Mouse (Mus musculus) lung, embryonic 16.5 days (tissue): ENCODE data around the gene Mrps34. TPM values are rescaled to one million over a fixed set of nuclear protein-coding genes. Genes with fewer than 3 reads are reported as not detected.
"Not testable (repeated sequence)": the region's sequence is repeated elsewhere in the genome, so short reads cannot be mapped to it uniquely, and the experiment has no call there.

Experiments used
- ATAC-seq: fragments of 200-750 bp; cut with Nextera tagmentation; 2 replicates; pipeline ENCODE4 v1.8.0; 2017; ENCODE audit warnings: low read depth, mild to moderate bottlenecking, moderate library complexity
- H3K27ac ChIP-seq: fragments of 300-500 bp; sonication (generic); 2 replicates; pipeline ENCODE4 v1.5.1; 2014; ENCODE audit warnings: mild to moderate bottlenecking, control low read depth, low read length
- H3K27me3 ChIP-seq: fragments of 300-500 bp; sonication (generic); 2 replicates; pipeline ENCODE4 v1.6.1; 2014; ENCODE audit warnings: low read depth, low read length, mixed read lengths; ENCODE audit not compliant: control insufficient read depth, insufficient read depth
- H3K36me3 ChIP-seq: fragments of 300-500 bp; sonication (generic); 2 replicates; pipeline ENCODE4 v1.6.1; 2014; ENCODE audit warnings: low read length; ENCODE audit not compliant: control insufficient read depth, insufficient read depth
- H3K4me1 ChIP-seq: fragments of 300-500 bp; sonication (generic); replicated peaks from 2 replicates; pipeline ENCODE4 v1.6.1; 2014; ENCODE audit warnings: low read length, mixed read lengths; ENCODE audit not compliant: control insufficient read depth, insufficient read depth
- H3K4me2 ChIP-seq: fragments of 300-500 bp; sonication (generic); 2 replicates; pipeline ENCODE4 v1.6.1; 2014; ENCODE audit warnings: low read depth, low read length, control low read depth
- H3K4me3 ChIP-seq: fragments of 300-500 bp; sonication (generic); 2 replicates; pipeline ENCODE4 v1.5.1; 2014; ENCODE audit warnings: mild to moderate bottlenecking, low read length, control low read depth
- H3K9ac ChIP-seq: fragments of 300-500 bp; sonication (generic); 2 replicates; pipeline ENCODE4 v1.6.1; 2014; ENCODE audit warnings: low read length, control low read depth
- H3K9me3 ChIP-seq: fragments of 300-500 bp; sonication (generic); 2 replicates; pipeline ENCODE4 v1.6.1; 2016; ENCODE audit warnings: low read length; ENCODE audit not compliant: control insufficient read depth
- WGBS: fragments of 180-500 bp; shearing (Covaris S2); extraction: QIAGEN DNeasy Blood & Tissue Kit; methylation state at CpG from one replicate; pipeline ENCODE4 v1.1.7; 2014; 5-methylcytosine and 5-hydroxymethylcytosine counted together
- polyA plus RNA-seq: library from polyadenylated mRNA; unstranded; fragments of >200 nt; fragmentation: Nextera tagmentation; extraction: Ambion mirVana; gene quantifications from 2 replicates; pipeline ENCODE4 v1.2.1, GENCODE M21; 2015

Mrps34 gene
- polyA plus RNA-seq, 1 experiment from 2014 or later = 89.0 TPM

DNA sequence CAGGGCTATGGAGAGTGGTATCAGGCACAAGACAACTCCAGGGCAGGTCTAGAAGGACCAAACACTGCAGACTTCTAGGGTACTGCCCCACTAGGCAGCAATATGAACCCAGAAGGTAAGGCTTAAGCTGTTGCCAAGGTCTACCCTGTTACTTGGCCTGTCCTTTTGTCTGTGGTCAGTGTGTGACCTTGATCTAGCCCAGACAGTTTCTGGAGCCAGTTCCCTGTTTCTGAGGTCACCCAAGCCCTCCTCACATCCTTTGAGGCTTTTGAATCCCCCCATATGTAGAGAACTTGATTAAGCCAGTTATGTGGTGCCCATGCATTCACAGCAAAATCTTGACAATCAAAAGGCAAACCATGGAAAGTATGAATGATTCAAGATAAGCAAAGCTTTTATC lies 40.8 kb downstream of the Mrps34 start:
- H3K9ac ChIP-seq = peak overlapping the region; percentile 93
- H3K9me3 ChIP-seq = no peaks in the 10 kb centered on the region
- no peaks in the 10 kb centered on the region for H3K27me3 ChIP-seq
- H3K36me3 ChIP-seq = peaks cover 2% of the 10 kb centered on the region; the same call in 1 of the 2 replicates
- ATAC-seq = no peak
- H3K4me2 ChIP-seq = peak overlapping the region; percentile 86
- H3K27ac ChIP-seq = no peak overlapping the region
- peaks cover 16% of the 10 kb centered on the region for H3K4me1 ChIP-seq
- peak overlapping the region; percentile 99 for H3K4me3 ChIP-seq

DNA sequence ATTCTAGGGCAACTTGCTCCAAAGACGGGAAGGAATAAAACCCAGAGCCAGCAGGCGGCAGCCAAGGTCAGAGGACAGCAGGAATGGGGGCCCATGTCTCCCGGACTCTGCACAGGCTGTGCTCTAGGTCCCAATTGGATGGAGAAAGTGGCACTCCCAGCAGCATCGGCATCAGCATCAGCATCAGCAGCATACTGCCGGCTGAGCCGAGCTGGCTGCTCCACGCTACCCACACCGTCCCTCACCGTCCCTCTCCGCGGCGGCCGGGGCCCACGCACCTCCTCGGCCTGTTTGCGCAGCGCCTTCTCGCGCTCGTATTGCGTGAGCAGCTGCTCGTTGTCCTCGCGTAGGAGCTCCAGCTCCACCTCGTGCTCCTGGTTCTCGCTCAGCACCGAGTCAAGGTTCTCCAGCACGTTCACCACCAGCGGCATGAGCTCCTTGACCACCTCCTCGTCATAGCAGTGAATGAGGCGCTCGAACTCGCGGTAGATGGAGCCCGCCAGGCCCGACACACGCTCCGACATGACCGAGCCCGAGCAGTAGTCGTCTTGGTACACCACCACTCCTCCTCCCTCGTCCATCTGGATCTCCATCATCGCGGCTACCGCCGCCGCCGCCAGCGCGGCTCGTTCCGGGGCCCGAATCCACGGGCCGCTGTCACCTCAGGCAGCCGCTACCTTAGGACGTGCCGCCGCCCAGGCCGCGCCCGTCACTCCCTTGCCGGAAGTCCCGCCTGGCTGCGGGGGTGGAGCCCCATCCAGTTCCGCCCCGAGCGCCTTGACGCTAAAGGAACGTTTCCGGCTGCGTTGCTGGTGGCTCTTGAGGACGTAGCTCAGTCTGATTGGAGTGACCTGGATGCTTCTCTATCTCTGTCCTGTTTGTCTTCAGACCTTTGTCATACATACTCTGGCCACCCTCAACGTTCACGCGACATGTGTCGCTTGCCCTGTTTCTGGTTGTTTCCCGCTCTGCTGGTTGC lies 41.6 kb downstream of the Mrps34 start, which contains the start of gene Mapk8ip3:
TSS of gene Mapk8ip3 (minus strand) at position 719 of the 979 bp plus-strand sequence.
- under 1% methylated on average over 76 of the region's 78 CpGs for WGBS
- no peaks in the 10 kb centered on the region for H3K27me3 ChIP-seq
- H3K36me3 ChIP-seq = no peaks in the 10 kb centered on the region
- ATAC-seq = peak; percentile 99
- H3K9ac ChIP-seq = peak within 1 kb of the TSS; percentile 93
- H3K27ac ChIP-seq = peak within 1 kb of the TSS; percentile 85
- peak within 1 kb of the TSS; percentile 99 for H3K4me3 ChIP-seq
- peak within 1 kb of the TSS; percentile 86 for H3K4me2 ChIP-seq
- H3K4me1 ChIP-seq = peaks cover 16% of the 10 kb centered on the region
- H3K9me3 ChIP-seq = no peaks in the 10 kb centered on the region

DNA sequence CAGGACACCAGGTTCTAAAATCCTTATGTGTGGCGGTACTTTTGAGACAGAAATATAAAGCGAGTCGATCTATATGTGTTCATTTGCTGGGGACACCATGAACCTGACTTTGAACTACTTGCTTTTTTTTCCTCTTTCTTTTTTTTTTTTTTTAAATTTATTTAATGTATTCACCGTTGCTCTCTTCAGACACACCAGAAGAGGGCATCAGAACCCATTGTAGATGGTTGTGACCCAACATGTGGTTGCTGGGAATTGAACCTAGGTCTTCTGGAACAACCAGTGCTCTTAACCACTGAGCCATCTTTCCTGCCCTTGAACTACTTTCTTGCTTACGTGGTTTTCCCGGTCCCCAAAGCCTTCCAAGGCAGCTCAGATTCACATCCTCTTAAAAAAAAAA lies 42.4 kb downstream of the Mrps34 start:
- ATAC-seq = no peak

DNA sequence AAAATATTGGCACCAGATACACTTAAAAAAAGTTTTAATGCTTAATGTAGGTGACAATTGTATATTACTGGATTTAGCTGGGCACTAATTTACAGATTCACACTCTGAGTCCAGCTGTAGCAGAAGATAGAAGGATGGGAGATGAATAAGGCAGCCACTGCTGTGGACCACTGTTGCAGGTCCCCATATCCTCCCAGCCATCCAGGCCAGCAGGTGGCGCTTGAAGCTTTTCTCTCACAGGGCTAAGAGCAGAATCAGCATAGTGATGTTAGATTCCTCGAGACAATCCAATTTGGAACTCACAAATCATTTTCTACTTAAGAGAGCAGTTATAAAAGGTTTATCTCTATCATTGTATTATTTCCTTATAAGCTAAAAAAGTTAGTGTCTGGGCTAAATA lies 47.5 kb downstream of the Mrps34 start:
- not testable (repeated sequence) for H3K4me2 ChIP-seq, H3K4me1 ChIP-seq, H3K4me3 ChIP-seq, H3K9me3 ChIP-seq, H3K27ac ChIP-seq, H3K9ac ChIP-seq, H3K27me3 ChIP-seq
- H3K36me3 ChIP-seq = peaks cover 11% of the 10 kb centered on the region
- 6% methylated on average over 2 of the region's 2 CpGs for WGBS
- ATAC-seq = peak; percentile 59; the same call in 1 of the 2 replicates

More for the DNA sequence above, 42.4 kb downstream of the Mrps34 start:
- Histone ChIP-seq H3K36me3 (no peaks in the 10 kb centered on the region), H3K27ac (peak overlapping the region; percentile 85), H3K4me3 (peak overlapping the region; percentile 99), H3K9ac (peak overlapping the region; percentile 93), H3K4me2 (peak overlapping the region; percentile 86), H3K27me3 (no peaks in the 10 kb centered on the region), H3K9me3 (no peaks in the 10 kb centered on the region), H3K4me1 (peaks cover 16% of the 10 kb centered on the region)
- 40% methylated on average over 6 of the region's 6 CpGs for WGBS

DNA sequence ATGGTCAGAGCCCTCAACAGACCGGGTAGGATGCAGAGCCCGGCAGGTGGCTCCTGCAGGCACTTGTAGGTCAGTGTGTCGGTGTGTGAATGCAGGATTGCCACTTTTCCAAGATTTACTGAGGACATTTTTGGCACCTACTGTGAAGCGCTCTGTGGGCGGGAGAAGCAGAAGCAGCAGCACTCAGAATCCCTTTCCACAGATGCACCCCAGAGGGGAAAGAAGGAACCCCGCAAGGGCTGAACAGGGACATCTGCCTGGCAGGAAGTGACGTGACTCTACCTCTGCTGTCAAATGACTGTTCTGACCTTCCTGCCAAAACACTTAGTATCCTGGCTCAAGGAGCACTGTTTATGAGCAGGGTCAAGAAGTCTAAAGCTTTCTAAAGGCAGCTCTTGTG lies 48.1 kb downstream of the Mrps34 start:
- WGBS = 88% methylated on average over 7 of the region's 7 CpGs
- Histone ChIP-seq H3K36me3 (peaks cover 12% of the 10 kb centered on the region), H3K4me1 (no peaks in the 10 kb centered on the region)

DNA sequence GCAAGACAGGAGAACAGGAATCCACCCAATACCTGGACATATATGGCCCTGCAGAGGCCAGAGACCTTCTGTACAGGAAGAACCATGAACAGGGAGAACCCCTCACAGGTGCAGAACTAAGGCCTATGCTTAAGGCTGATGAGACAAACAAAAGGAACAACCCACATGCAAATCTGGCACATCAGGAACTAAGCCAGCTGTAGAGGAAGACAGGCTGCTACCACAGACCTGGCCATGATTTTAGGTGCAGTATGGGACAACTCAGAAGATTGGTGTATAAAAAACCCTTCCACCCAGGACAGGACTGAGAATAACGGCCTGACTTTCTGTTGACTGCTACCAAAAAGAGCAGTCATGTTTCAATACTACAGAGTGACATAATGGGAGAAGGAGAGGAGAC lies 48.7 kb downstream of the Mrps34 start:
- H3K36me3 ChIP-seq = peaks cover 17% of the 10 kb centered on the region
- not testable (repeated sequence) for H3K9me3 ChIP-seq, H3K4me3 ChIP-seq, H3K27ac ChIP-seq, ATAC-seq, H3K9ac ChIP-seq, H3K4me2 ChIP-seq, H3K4me1 ChIP-seq, H3K27me3 ChIP-seq
- whole genome bisulfite sequencing = 75% methylated on average over 1 of the region's 1 CpGs

More for the DNA sequence above, 48.1 kb downstream of the Mrps34 start:
- Histone ChIP-seq H3K27me3 (no peaks in the 10 kb centered on the region), H3K9me3 (no peaks in the 10 kb centered on the region), H3K4me3 (no peak overlapping the region), H3K27ac (no peak overlapping the region), H3K9ac (no peak overlapping the region), H3K4me2 (no peak overlapping the region)
- no peak for ATAC-seq

Other genes with a start within 250 kb of the Mrps34 start
- 95.5 and 98.1 TPM in 2 replicates for gene Slc9a3r2, start 244.8 kb upstream of the Mrps34 start, polyA plus RNA-seq
- 1.1 and 2.3 TPM in 2 replicates for gene Npw, start 236.7 kb upstream of the Mrps34 start, polyA plus RNA-seq
- 15.0 and 18.1 TPM in 2 replicates for gene Zfp598, start 225.4 kb upstream of the Mrps34 start, polyA plus RNA-seq
- gene Syngr3, start 205.2 kb upstream of the Mrps34 start, polyA plus RNA-seq = 1.5 and 1.9 TPM in 2 replicates
- 37.2 and 41.9 TPM in 2 replicates for gene Gfer, start 199.0 kb upstream of the Mrps34 start, polyA plus RNA-seq
- 4.2 and 4.8 TPM in 2 replicates for gene Noxo1, start 198.9 kb upstream of the Mrps34 start, polyA plus RNA-seq
- 66.9 and 67.9 TPM in 2 replicates for gene Tbl3, start 187.5 kb upstream of the Mrps34 start, polyA plus RNA-seq
- 0.35 TPM in 1 of 2 replicates, not detected in the other for gene Rnf151, start 177.1 kb upstream of the Mrps34 start, polyA plus RNA-seq
- 1,342 and 1,356 TPM in 2 replicates for gene Rps2, start 177.0 kb upstream of the Mrps34 start, polyA plus RNA-seq
- gene Ndufb10, start 170.6 kb upstream of the Mrps34 start, polyA plus RNA-seq = 204 and 217 TPM in 2 replicates
- not detected in 2 replicates for gene Rpl3l, start 167.3 kb upstream of the Mrps34 start, polyA plus RNA-seq
- 36.1 and 39.4 TPM in 2 replicates for gene Msrb1, start 158.5 kb upstream of the Mrps34 start, polyA plus RNA-seq
- gene Hs3st6, start 142.1 kb upstream of the Mrps34 start, polyA plus RNA-seq = 0.87 and 1.2 TPM in 2 replicates
- gene Meiob, start 90.8 kb upstream of the Mrps34 start, polyA plus RNA-seq = not detected in 2 replicates
- gene Hagh, start 55.0 kb upstream of the Mrps34 start, polyA plus RNA-seq = 32.6 and 39.1 TPM in 2 replicates
- gene Fahd1, start 44.8 kb upstream of the Mrps34 start, polyA plus RNA-seq = 16.7 and 17.6 TPM in 2 replicates
- 1.2 and 1.9 TPM in 2 replicates for gene Igfals, start 29.1 kb upstream of the Mrps34 start, polyA plus RNA-seq
- gene Nubp2, start 8.8 kb upstream of the Mrps34 start, polyA plus RNA-seq = 48.5 and 55.0 TPM in 2 replicates
- gene Spsb3, start 8.5 kb upstream of the Mrps34 start, polyA plus RNA-seq = 41.1 and 43.3 TPM in 2 replicates
- gene Eme2, start within 50 bp of the Mrps34 start, polyA plus RNA-seq = 28.4 and 29.1 TPM in 2 replicates
- 74.7 and 74.9 TPM in 2 replicates for gene Nme3, start 1.4 kb downstream of the Mrps34 start, polyA plus RNA-seq
- gene Mapk8ip3, start 41.9 kb downstream of the Mrps34 start, polyA plus RNA-seq = 25.6 and 28.9 TPM in 2 replicates
- 141 and 148 TPM in 2 replicates for gene Jpt2, start 65.6 kb downstream of the Mrps34 start, polyA plus RNA-seq
- gene Cramp1l, start 120.7 kb downstream of the Mrps34 start, polyA plus RNA-seq = 5.0 and 5.7 TPM in 2 replicates
- 16.8 and 17.1 TPM in 2 replicates for gene Ift140, start 121.0 kb downstream of the Mrps34 start, polyA plus RNA-seq
- 108 and 122 TPM in 2 replicates for gene Tmem204, start 188.5 kb downstream of the Mrps34 start, polyA plus RNA-seq
- 42.4 and 49.6 TPM in 2 replicates for gene Telo2, start 220.9 kb downstream of the Mrps34 start, polyA plus RNA-seq
- gene Ptx4, start 225.6 kb downstream of the Mrps34 start, polyA plus RNA-seq = 0.19 TPM in 1 of 2 replicates, not detected in the other
- 22.1 and 22.5 TPM in 2 replicates for gene Clcn7, start 238.3 kb downstream of the Mrps34 start, polyA plus RNA-seq